Mouse (Mus musculus): ENCODE measurements around the gene Grifin. TPM values are rescaled to one million over a fixed set of nuclear protein-coding genes. Genes with fewer than 3 reads are reported as not detected.
A peak's percentile ranks its signal among the peaks of the same experiment; 100 is the strongest.

Grifin gene
- polyA plus RNA-seq, 1 experiment from 2014 or later, result 0.17 TPM

DNA sequence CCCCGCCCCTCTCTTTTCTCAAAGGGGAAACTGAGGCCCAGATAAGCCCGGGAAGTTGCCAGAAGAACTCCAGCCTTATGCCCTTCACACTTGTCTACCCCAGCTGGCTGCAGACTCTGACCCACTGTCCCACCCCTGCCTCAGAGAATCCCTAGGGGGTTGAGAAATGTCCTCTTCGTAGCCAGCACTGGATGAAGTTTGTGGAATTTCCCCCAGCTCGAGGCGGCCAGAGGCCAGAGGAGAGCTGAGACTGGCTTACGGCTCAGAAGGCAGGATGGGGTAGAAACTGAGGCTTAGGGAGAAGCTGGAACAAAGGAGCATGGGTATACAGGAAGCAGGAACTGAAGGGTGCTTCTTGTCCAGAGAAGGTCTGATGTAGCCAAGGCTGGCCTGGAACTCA is 7.7 kb upstream of the Grifin start:
- no peaks in the 10 kb centered on the region for H3K4me1 ChIP-seq (replicated peaks; ENCODE audit: control insufficient read depth, insufficient read depth)
- TF ChIP-seq CTCF (IDR thresholded peaks at IDR 0.05; ENCODE audit: low read depth) (no peak), EP300 (optimal IDR thresholded peaks at IDR 0.05) (no peak)
- ATAC-seq (ENCODE audit: low FRiP score, low TSS enrichment) (no peak), DNase-seq (ENCODE audit: low spot score) (no peak)
- 53% methylated on average over 6 of the region's 6 CpGs for WGBS
- no peak overlapping the region for H3K4me3 ChIP-seq (ENCODE audit: low read depth, low read length)
- H3K4me2 ChIP-seq (replicated peaks; ENCODE audit: low read depth), result no peak overlapping the region
- no peaks in the 10 kb centered on the region for H3K9me3 ChIP-seq (ENCODE audit: control insufficient read depth, low read length)
- H3K9ac ChIP-seq (ENCODE audit: low read length), result no peak overlapping the region
- H3K27me3 ChIP-seq (ENCODE audit: control insufficient read depth, insufficient read depth, low read length), result no peaks in the 10 kb centered on the region
- H3K27ac ChIP-seq (replicated peaks), result no peak overlapping the region
- no peaks in the 10 kb centered on the region for H3K36me3 ChIP-seq (ENCODE audit: control insufficient read depth, insufficient read depth, low read length)

DNA sequence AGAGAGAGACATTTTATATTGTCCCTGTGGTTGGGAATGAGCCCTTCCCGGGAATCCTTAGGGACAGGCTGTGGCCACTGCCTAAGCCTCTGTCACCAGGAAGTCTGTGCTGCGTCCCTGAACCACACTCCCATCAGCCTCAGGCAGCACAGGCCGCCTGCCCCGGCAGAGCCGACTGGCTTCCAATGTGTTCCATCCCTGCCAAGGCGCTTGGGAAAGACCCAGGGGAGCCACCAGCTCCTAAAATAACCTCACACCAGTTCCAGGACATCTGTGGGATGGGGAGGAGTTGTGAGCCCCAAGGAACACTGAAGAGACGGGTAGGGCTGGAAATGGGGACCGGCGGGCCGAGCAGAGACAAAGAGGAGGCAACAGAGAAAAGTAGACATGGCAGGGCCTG is 6.8 kb upstream of the Grifin start:
- no peak overlapping the region for H3K4me2 ChIP-seq (replicated peaks; ENCODE audit: low read depth)
- H3K4me3 ChIP-seq (ENCODE audit: low read depth, low read length), result no peak overlapping the region
- ATAC-seq (ENCODE audit: low FRiP score, low TSS enrichment) (no peak), DNase-seq (ENCODE audit: low spot score) (no peak)
- H3K4me1 ChIP-seq (replicated peaks; ENCODE audit: control insufficient read depth, insufficient read depth), result no peaks in the 10 kb centered on the region
- TF ChIP-seq EP300 (optimal IDR thresholded peaks at IDR 0.05) (no peak), CTCF (IDR thresholded peaks at IDR 0.05; ENCODE audit: low read depth) (no peak)
- no peak overlapping the region; the same call in 1 of the 2 replicates for H3K27ac ChIP-seq (replicated peaks)
- no peaks in the 10 kb centered on the region for H3K9me3 ChIP-seq (ENCODE audit: control insufficient read depth, low read length)
- H3K27me3 ChIP-seq (ENCODE audit: control insufficient read depth, insufficient read depth, low read length), result no peaks in the 10 kb centered on the region
- no peaks in the 10 kb centered on the region for H3K36me3 ChIP-seq (ENCODE audit: control insufficient read depth, insufficient read depth, low read length)
- no peak overlapping the region for H3K9ac ChIP-seq (ENCODE audit: low read length)
- 41% methylated on average over 10 of the region's 10 CpGs for WGBS

DNA sequence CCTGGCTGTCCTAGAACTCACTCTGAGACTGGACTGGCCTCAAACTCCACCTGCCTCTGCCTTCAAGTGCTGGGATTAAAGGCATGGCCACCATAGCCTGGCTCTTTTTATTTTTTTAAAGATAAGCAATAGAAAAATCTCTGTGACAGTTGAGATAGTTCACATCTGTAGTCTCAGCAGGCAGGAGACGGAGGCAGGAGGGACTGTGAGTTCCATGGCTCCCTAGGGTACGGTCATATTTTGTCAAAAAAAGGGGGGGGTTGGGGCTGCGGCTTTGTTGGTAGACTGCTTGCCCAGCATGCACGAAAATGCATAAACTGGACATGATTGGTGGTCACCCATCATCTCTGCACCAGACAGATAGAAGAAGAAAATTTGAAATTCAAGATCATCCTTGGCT is 6.3 kb upstream of the Grifin start:
- WGBS, result 61% methylated on average over 4 of the region's 4 CpGs
- no peak for TF ChIP-seq CTCF (IDR thresholded peaks at IDR 0.05; ENCODE audit: low read depth)
- TF ChIP-seq EP300 (optimal IDR thresholded peaks at IDR 0.05), result no peak

DNA sequence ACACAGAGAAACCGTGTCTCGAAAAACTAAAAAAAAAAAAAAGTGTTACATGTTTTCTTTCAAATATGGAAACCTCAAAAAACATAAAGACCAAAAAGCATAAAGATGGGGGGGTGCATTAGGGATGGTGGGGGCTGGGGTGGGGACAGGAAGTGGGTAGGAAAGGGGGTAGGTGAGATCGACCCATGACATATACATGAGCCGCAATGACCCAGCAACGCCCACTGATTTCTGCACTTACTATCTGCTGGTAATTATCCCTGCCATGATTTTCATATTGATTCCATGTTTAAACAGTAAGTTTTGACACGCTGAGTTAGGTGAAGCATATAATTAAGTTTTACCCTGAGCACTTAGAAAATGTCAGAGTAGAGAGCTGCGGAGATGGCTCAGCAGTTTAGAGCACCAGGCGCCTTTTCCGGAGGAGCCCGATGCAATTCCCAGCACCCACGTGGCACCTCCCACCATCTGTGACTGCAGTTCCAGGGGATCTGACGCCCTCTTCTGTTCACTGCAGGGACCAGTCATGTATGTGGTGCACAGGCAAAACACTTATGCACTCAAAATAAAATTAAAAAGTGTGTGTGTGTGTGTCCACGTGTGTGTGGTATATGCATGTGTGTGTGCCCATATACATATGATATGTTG is 5.5 kb upstream of the Grifin start:
- Histone ChIP-seq H3K27ac (replicated peaks) (no peak overlapping the region), H3K4me2 (replicated peaks; ENCODE audit: low read depth) (no peak overlapping the region), H3K4me3 (ENCODE audit: low read depth, low read length) (no peak overlapping the region), H3K36me3 (ENCODE audit: control insufficient read depth, insufficient read depth, low read length) (no peaks in the 10 kb centered on the region), H3K9me3 (ENCODE audit: control insufficient read depth, low read length) (no peaks in the 10 kb centered on the region), H3K9ac (ENCODE audit: low read length) (no peak overlapping the region), H3K4me1 (replicated peaks; ENCODE audit: control insufficient read depth, insufficient read depth) (no peaks in the 10 kb centered on the region), H3K27me3 (ENCODE audit: control insufficient read depth, insufficient read depth, low read length) (no peaks in the 10 kb centered on the region)
- DNase-seq (ENCODE audit: low spot score) (no peak), ATAC-seq (ENCODE audit: low FRiP score, low TSS enrichment) (no peak)
- 88% methylated on average over 13 of the region's 13 CpGs for WGBS
- TF ChIP-seq CTCF (IDR thresholded peaks at IDR 0.05; ENCODE audit: low read depth) (no peak; the same call in 1 of the 2 replicates), EP300 (optimal IDR thresholded peaks at IDR 0.05) (no peak)

More for the DNA sequence above, 6.3 kb upstream of the Grifin start:
- DNase-seq (ENCODE audit: low spot score), result no peak
- H3K9me3 ChIP-seq (ENCODE audit: control insufficient read depth, low read length), result no peaks in the 10 kb centered on the region
- H3K4me2 ChIP-seq (replicated peaks; ENCODE audit: low read depth), result no peak overlapping the region
- H3K9ac ChIP-seq (ENCODE audit: low read length), result no peak overlapping the region
- H3K36me3 ChIP-seq (ENCODE audit: control insufficient read depth, insufficient read depth, low read length), result no peaks in the 10 kb centered on the region
- no peak overlapping the region for H3K27ac ChIP-seq (replicated peaks)
- no peak for ATAC-seq (ENCODE audit: low FRiP score, low TSS enrichment)
- no peaks in the 10 kb centered on the region for H3K27me3 ChIP-seq (ENCODE audit: control insufficient read depth, insufficient read depth, low read length)
- no peak overlapping the region for H3K4me3 ChIP-seq (ENCODE audit: low read depth, low read length)
- H3K4me1 ChIP-seq (replicated peaks; ENCODE audit: control insufficient read depth, insufficient read depth), result no peaks in the 10 kb centered on the region

DNA sequence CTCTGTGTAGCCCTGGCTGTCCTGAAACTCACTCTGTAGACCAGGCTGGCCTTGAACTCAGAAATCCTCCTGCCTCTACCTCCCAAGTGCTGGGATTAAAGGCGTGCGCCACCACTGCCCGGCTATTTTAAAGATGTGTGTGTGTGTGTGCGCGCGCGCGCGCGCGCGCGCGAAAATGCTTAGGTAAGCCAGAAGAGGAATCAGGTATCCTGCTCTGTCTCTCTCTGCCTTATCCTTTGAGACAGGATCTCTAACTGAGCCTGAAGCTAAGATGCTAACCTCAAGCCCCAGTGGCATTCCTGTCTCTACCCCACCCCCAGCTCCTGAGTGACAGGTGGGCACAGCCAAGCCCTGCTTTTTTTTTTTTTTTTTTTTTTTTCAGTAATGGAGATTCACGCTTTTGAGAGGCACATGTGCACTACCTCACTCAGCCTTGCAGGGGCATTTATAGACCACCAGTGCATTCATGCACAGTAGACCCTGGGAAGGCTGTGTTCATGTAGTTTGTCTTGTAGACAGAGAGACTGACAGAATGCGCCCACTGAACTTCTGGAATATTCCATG is 4.2 kb upstream of the Grifin start:
- Histone ChIP-seq H3K27ac (replicated peaks) (no peak overlapping the region), H3K9ac (ENCODE audit: low read length) (no peak overlapping the region), H3K9me3 (ENCODE audit: control insufficient read depth, low read length) (no peaks in the 10 kb centered on the region), H3K36me3 (ENCODE audit: control insufficient read depth, insufficient read depth, low read length) (no peaks in the 10 kb centered on the region), H3K27me3 (ENCODE audit: control insufficient read depth, insufficient read depth, low read length) (no peaks in the 10 kb centered on the region), H3K4me3 (ENCODE audit: low read depth, low read length) (no peak overlapping the region), H3K4me2 (replicated peaks; ENCODE audit: low read depth) (no peak overlapping the region), H3K4me1 (replicated peaks; ENCODE audit: control insufficient read depth, insufficient read depth) (no peaks in the 10 kb centered on the region)
- no peak for TF ChIP-seq EP300 (optimal IDR thresholded peaks at IDR 0.05)
- TF ChIP-seq CTCF (IDR thresholded peaks at IDR 0.05; ENCODE audit: low read depth), result no peak
- no peak for DNase-seq (ENCODE audit: low spot score)
- no peak for ATAC-seq (ENCODE audit: low FRiP score, low TSS enrichment)
- 89% methylated on average over 16 of the region's 16 CpGs for WGBS

DNA sequence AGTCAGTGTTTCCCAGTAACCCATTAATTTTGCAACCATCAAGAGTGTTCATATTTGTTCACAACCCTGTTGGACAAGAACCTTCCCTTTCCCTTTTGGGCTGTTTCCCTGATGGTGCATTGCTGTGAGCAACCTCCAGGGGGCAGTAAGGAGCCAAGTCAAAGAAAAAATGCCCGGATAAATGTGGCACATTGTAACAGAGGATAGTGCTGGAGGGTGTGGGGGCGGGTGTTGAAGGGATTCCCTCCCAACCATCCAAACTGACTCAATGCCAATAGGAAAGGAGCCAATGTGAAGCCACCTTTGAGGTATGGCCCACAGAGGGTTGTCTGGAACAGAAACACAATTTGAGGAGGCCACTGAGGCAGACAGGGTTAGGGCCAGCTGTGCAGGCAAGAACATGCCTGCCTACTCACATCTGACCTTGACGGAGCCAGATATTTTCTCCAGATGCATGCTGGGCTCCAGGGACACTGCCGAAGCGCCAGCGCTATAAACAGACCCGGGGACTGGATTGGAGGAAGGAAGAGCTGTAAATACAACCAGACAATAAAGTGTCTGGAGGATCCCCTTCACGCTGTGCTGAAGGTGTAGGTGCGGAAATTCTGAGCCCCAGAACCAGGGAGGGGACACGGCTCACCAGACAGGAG is 3.6 kb upstream of the Grifin start:
- DNase-seq (ENCODE audit: low spot score) (peak; percentile 70), ATAC-seq (ENCODE audit: low FRiP score, low TSS enrichment) (no peak)
- no peak overlapping the region; the same call in 1 of the 2 replicates for H3K27ac ChIP-seq (replicated peaks)
- no peaks in the 10 kb centered on the region for H3K9me3 ChIP-seq (ENCODE audit: control insufficient read depth, low read length)
- no peak overlapping the region for H3K9ac ChIP-seq (ENCODE audit: low read length)
- no peaks in the 10 kb centered on the region for H3K27me3 ChIP-seq (ENCODE audit: control insufficient read depth, insufficient read depth, low read length)
- 46% methylated on average over 10 of the region's 10 CpGs for whole genome bisulfite sequencing
- H3K36me3 ChIP-seq (ENCODE audit: control insufficient read depth, insufficient read depth, low read length), result no peaks in the 10 kb centered on the region
- TF ChIP-seq EP300 (optimal IDR thresholded peaks at IDR 0.05) (no peak), CTCF (IDR thresholded peaks at IDR 0.05; ENCODE audit: low read depth) (peak; percentile 90)
- H3K4me1 ChIP-seq (replicated peaks; ENCODE audit: control insufficient read depth, insufficient read depth), result no peaks in the 10 kb centered on the region
- no peak overlapping the region for H3K4me2 ChIP-seq (replicated peaks; ENCODE audit: low read depth)
- H3K4me3 ChIP-seq (ENCODE audit: low read depth, low read length), result no peak overlapping the region

Data from stomach, postnatal 0 days (tissue).